Mouse (Mus musculus): ENCODE measurements around the gene Cep295. TPM values are rescaled to one million over a fixed set of nuclear protein-coding genes. Genes with fewer than 3 reads are reported as not detected.
"Not testable (repeated sequence)": the region's sequence is repeated elsewhere in the genome, so short reads cannot be mapped to it uniquely, and the experiment has no call there.

Gene Cep295
- 1 to 10 TPM; 5.7 to 7.5 TPM for total RNA-seq (2021)

GRCm38 (mm10) chr9:15357484-15358275 lies at the start of gene Cep295:
Gene Cep295, minus strand, starts transcription at chr9:15357788.
- intact Hi-C loops (cut with DNase I): loop anchor here (5.0 kb wide), 1 partner anchor 50 kb away; the partner anchor contains the start of genes 4931406C07Rik and Taf1d
- DNase-seq: peak; percentile 97 to 98

- no peak for DNase-seq
- intact Hi-C loops (cut with DNase I): no loop called here
Measured at GRCm38 (mm10) chr9:15397591-15397990, 40.0 kb upstream of the Cep295 start.

GRCm38 (mm10) chr9:15395353-15395942 lies 37.9 kb upstream of the Cep295 start:
- intact Hi-C loops (cut with DNase I): no loop called here
- no peak for DNase-seq

GRCm38 (mm10) chr9:15387075-15387643 lies 29.6 kb upstream of the Cep295 start:
- no peak for DNase-seq

GRCm38 (mm10) chr9:15384266-15384665 lies 26.7 kb upstream of the Cep295 start:
- DNase-seq: no peak

More at GRCm38 (mm10) chr9:15387075-15387643, 29.6 kb upstream of the Cep295 start:
- intact Hi-C loops (cut with DNase I): no loop called here

GRCm38 (mm10) chr9:15366260-15366659 lies 8.7 kb upstream of the Cep295 start:
- DNase-seq: no peak
- intact Hi-C loops (cut with DNase I): loop anchor here (1.0 to 5.0 kb wide), 3 partner anchors 127 to 516 kb away; partner anchors contain the start of gene Smco4

More at GRCm38 (mm10) chr9:15384266-15384665, 26.7 kb upstream of the Cep295 start:
- intact Hi-C loops (cut with DNase I): no loop called here

- intact Hi-C loops (cut with DNase I): loop anchor here (1.0 to 5.0 kb wide), 3 partner anchors 127 to 516 kb away; partner anchors contain the start of gene Smco4
- DNase-seq: no peak
Measured at GRCm38 (mm10) chr9:15365856-15366255, 8.3 kb upstream of the Cep295 start.

GRCm38 (mm10) chr9:15364843-15365242 lies 7.3 kb upstream of the Cep295 start:
- no peak for DNase-seq
- intact Hi-C loops (cut with DNase I): loop anchor here (5.0 kb wide), 1 partner anchor 517 kb away; no protein-coding TSS in a partner anchor

- DNase-seq: no peak
Measured at GRCm38 (mm10) chr9:15356916-15357483, 588 bp downstream of the Cep295 start.

GRCm38 (mm10) chr9:15349925-15350324 lies 7.7 kb downstream of the Cep295 start:
- intact Hi-C loops (cut with DNase I): no loop called here
- no peak for DNase-seq

More at GRCm38 (mm10) chr9:15356916-15357483, 588 bp downstream of the Cep295 start:
- intact Hi-C loops (cut with DNase I): loop anchor here (5.0 kb wide), 1 partner anchor 50 kb away; the partner anchor contains the start of genes 4931406C07Rik and Taf1d

- intact Hi-C loops (cut with DNase I): no loop called here
- DNase-seq: no peak
Measured at GRCm38 (mm10) chr9:15337776-15338175, 19.8 kb downstream of the Cep295 start.

GRCm38 (mm10) chr9:15318170-15318742 lies 39.3 kb downstream of the Cep295 start:
- intact Hi-C loops (cut with DNase I): no loop called here

GRCm38 (mm10) chr9:15317223-15318169 lies 40.1 kb downstream of the Cep295 start:
- no peak for DNase-seq
- intact Hi-C loops (cut with DNase I): no loop called here

More at GRCm38 (mm10) chr9:15318170-15318742, 39.3 kb downstream of the Cep295 start:
- DNase-seq: no peak

GRCm38 (mm10) chr9:15316296-15316695 lies 41.3 kb downstream of the Cep295 start:
- DNase-seq; intact Hi-C loops (cut with DNase I): not testable (repeated sequence)

GRCm38 (mm10) chr9:15314619-15315018 lies 43.0 kb downstream of the Cep295 start:
- intact Hi-C loops (cut with DNase I): no loop called here
- no peak for DNase-seq

- intact Hi-C loops (cut with DNase I): no loop called here
- no peak for DNase-seq
Measured at GRCm38 (mm10) chr9:15313633-15314032, 44.0 kb downstream of the Cep295 start.

- intact Hi-C loops (cut with DNase I): no loop called here
- no peak for DNase-seq
Measured at GRCm38 (mm10) chr9:15312054-15312735, 45.4 kb downstream of the Cep295 start.

GRCm38 (mm10) chr9:15310179-15310578 lies 47.4 kb downstream of the Cep295 start:
- intact Hi-C loops (cut with DNase I): no loop called here
- no peak for DNase-seq

GRCm38 (mm10) chr9:15309425-15309824 lies 48.2 kb downstream of the Cep295 start:
- intact Hi-C loops (cut with DNase I): loop anchor here (5.0 kb wide), 1 partner anchor 48 kb away; the partner anchor contains the start of gene Cep295
- no peak for DNase-seq
